Mouse (Mus musculus): ENCODE measurements at regions not wholly inside any gene's neighbourhood (a gene's known extent, or its start where the extent isn't known, plus 50 kb on each side); places are given as distances from the start of the nearest gene placed in this dataset.

- TF ChIP-seq CTCF (IDR thresholded peaks at IDR 0.05; ENCODE audit: low read depth) (no peak), EP300 (IDR thresholded peaks at IDR 0.05; ENCODE audit: low read depth) (no peak)
These were observed 236.1 kb downstream of the 1700129C05Rik start for GRCm38 (mm10) chr14:58906631-58907030.

Data from heart, postnatal 0 days (tissue).